Mouse (Mus musculus) CD4-positive, CD25-positive, alpha-beta regulatory T cell, adult 4 months (primary cell): ENCODE measurements around the gene Cbfa2t2. TPM values are rescaled to one million over a fixed set of nuclear protein-coding genes. Genes with fewer than 3 reads are reported as not detected.

Source experiments
- ATAC-seq: one replicate; pipeline ENCODE4 v1.8.0; 2017
- polyA plus RNA-seq, 2 experiments: library from polyadenylated mRNA; unstranded; fragments of 100-300 nt; shearing (Covaris generic); gene quantifications; one replicate each; pipeline ENCODE4 v1.2.1; 2017

Cbfa2t2 gene
- polyA plus RNA-seq, 2 experiments from 2014 or later, result 22.9 to 33.0 TPM

- ATAC-seq, result no peak
These were observed 134.4 kb downstream of the Cbfa2t2 start for GRCm38 (mm10) chr2:154570666-154571065.

GRCm38 (mm10) chr2:154571266-154571665 is 135.0 kb downstream of the Cbfa2t2 start:
- ATAC-seq, result no peak

GRCm38 (mm10) chr2:154571976-154572375 is 135.7 kb downstream of the Cbfa2t2 start:
- ATAC-seq, result no peak

- no peak for ATAC-seq
These were observed 136.7 kb downstream of the Cbfa2t2 start for GRCm38 (mm10) chr2:154572996-154573395.

- no peak for ATAC-seq
These were observed 138.0 kb downstream of the Cbfa2t2 start for GRCm38 (mm10) chr2:154574271-154574670.

- no peak for ATAC-seq
These were observed 140.8 kb downstream of the Cbfa2t2 start for GRCm38 (mm10) chr2:154576876-154577743.

- ATAC-seq, result no peak
These were observed 141.4 kb downstream of the Cbfa2t2 start for GRCm38 (mm10) chr2:154577744-154578067.

GRCm38 (mm10) chr2:154580586-154580985 is 144.3 kb downstream of the Cbfa2t2 start:
- no peak for ATAC-seq

GRCm38 (mm10) chr2:154581421-154581820 is 145.1 kb downstream of the Cbfa2t2 start:
- ATAC-seq, result no peak

GRCm38 (mm10) chr2:154583906-154584872 is 147.9 kb downstream of the Cbfa2t2 start:
- ATAC-seq, result no peak

GRCm38 (mm10) chr2:154584931-154585601 is 148.8 kb downstream of the Cbfa2t2 start:
- no peak for ATAC-seq

- ATAC-seq, result no peak
These were observed 150.1 kb downstream of the Cbfa2t2 start for GRCm38 (mm10) chr2:154586405-154586804.

Other genes with a start within 250 kb of the Cbfa2t2 start
- gene Bpifb1, start 245.7 kb upstream of the Cbfa2t2 start, polyA plus RNA-seq, result not detected
- not detected for gene Bpifb5, start 212.7 kb upstream of the Cbfa2t2 start, polyA plus RNA-seq
- not detected for gene Bpifb9a, start 178.6 kb upstream of the Cbfa2t2 start, polyA plus RNA-seq
- gene Bpifb9b, start 129.3 kb upstream of the Cbfa2t2 start, polyA plus RNA-seq, result not detected
- gene Cdk5rap1, start 63.5 kb upstream of the Cbfa2t2 start, polyA plus RNA-seq, result 10 to 100 TPM; 24.4 to 38.9 TPM
- gene Snta1, start 28.4 kb upstream of the Cbfa2t2 start, polyA plus RNA-seq, result not detected
- gene 1700003F12Rik, start 110.6 kb downstream of the Cbfa2t2 start, polyA plus RNA-seq, result not detected
- not detected for gene Actl10, start 115.3 kb downstream of the Cbfa2t2 start, polyA plus RNA-seq
- gene Necab3, start 122.4 kb downstream of the Cbfa2t2 start, polyA plus RNA-seq, result under 1 TPM; 0.30 to 0.47 TPM
- gene E2f1, start 133.4 kb downstream of the Cbfa2t2 start, polyA plus RNA-seq, result 1 to 10 TPM in 1 of 2 experiments, under 1 TPM in 1; 0.42 to 1.5 TPM
- gene Pxmp4, start 167.2 kb downstream of the Cbfa2t2 start, polyA plus RNA-seq, result 10 to 100 TPM; 15.4 to 20.9 TPM
- under 1 TPM; 0.39 to 0.93 TPM for gene Zfp341, start 176.8 kb downstream of the Cbfa2t2 start, polyA plus RNA-seq
- gene 4930519P11Rik, start 177.0 kb downstream of the Cbfa2t2 start, polyA plus RNA-seq, result not detected
- gene Chmp4b, start 215.2 kb downstream of the Cbfa2t2 start, polyA plus RNA-seq, result 1 to 10 TPM; 2.4 to 6.2 TPM